Mouse (Mus musculus): ENCODE results near the gene Ttc7. TPM values are rescaled to one million over a fixed set of nuclear protein-coding genes. Genes with fewer than 3 reads are reported as not detected.
A peak's percentile ranks its signal among the peaks of the same experiment; 100 is the strongest.

Ttc7 gene
- polyA plus RNA-seq, 1 experiment from 2014 or later, result 14.3 TPM

GRCm38 (mm10) chr17:87314530-87314946 lies 31.9 kb downstream of the Ttc7 start:
- H3K4me3 ChIP-seq (ENCODE audit: low read depth, low read length), result no peak overlapping the region
- H3K27me3 ChIP-seq (replicated peaks; ENCODE audit: control insufficient read depth, insufficient read depth, low read length), result no peaks in the 10 kb centered on the region
- DNase-seq (ENCODE audit: low spot score) (no peak), ATAC-seq (replicated peaks; ENCODE audit: low FRiP score) (peak; percentile 62)
- no peak overlapping the region for H3K4me2 ChIP-seq
- H3K36me3 ChIP-seq (ENCODE audit: control insufficient read depth, insufficient read depth, low read length), result no peaks in the 10 kb centered on the region
- no peak overlapping the region for H3K9ac ChIP-seq (ENCODE audit: low read depth, low read length)
- no peaks in the 10 kb centered on the region for H3K9me3 ChIP-seq (ENCODE audit: control insufficient read depth, low read length)
- WGBS, result 61% methylated on average over 5 of the region's 5 CpGs
- peaks cover 13% of the 10 kb centered on the region for H3K4me1 ChIP-seq (replicated peaks; ENCODE audit: control insufficient read depth, insufficient read depth, low read length)
- H3K27ac ChIP-seq (ENCODE audit: low read depth, low read length), result no peak overlapping the region

GRCm38 (mm10) chr17:87315021-87315531 lies 32.4 kb downstream of the Ttc7 start:
- DNase-seq (ENCODE audit: low spot score) (peak; percentile 82), ATAC-seq (replicated peaks; ENCODE audit: low FRiP score) (peak; percentile 40)
- Histone ChIP-seq H3K27me3 (replicated peaks; ENCODE audit: control insufficient read depth, insufficient read depth, low read length) (no peaks in the 10 kb centered on the region), H3K9me3 (ENCODE audit: control insufficient read depth, low read length) (no peaks in the 10 kb centered on the region), H3K4me1 (replicated peaks; ENCODE audit: control insufficient read depth, insufficient read depth, low read length) (peaks cover 13% of the 10 kb centered on the region), H3K9ac (ENCODE audit: low read depth, low read length) (no peak overlapping the region), H3K4me2 (peak overlapping the region; percentile 1; the same call in 1 of the 2 replicates), H3K4me3 (ENCODE audit: low read depth, low read length) (no peak overlapping the region), H3K36me3 (ENCODE audit: control insufficient read depth, insufficient read depth, low read length) (no peaks in the 10 kb centered on the region), H3K27ac (ENCODE audit: low read depth, low read length) (no peak overlapping the region)
- WGBS, result 7% methylated on average over 9 of the region's 9 CpGs

DNA sequence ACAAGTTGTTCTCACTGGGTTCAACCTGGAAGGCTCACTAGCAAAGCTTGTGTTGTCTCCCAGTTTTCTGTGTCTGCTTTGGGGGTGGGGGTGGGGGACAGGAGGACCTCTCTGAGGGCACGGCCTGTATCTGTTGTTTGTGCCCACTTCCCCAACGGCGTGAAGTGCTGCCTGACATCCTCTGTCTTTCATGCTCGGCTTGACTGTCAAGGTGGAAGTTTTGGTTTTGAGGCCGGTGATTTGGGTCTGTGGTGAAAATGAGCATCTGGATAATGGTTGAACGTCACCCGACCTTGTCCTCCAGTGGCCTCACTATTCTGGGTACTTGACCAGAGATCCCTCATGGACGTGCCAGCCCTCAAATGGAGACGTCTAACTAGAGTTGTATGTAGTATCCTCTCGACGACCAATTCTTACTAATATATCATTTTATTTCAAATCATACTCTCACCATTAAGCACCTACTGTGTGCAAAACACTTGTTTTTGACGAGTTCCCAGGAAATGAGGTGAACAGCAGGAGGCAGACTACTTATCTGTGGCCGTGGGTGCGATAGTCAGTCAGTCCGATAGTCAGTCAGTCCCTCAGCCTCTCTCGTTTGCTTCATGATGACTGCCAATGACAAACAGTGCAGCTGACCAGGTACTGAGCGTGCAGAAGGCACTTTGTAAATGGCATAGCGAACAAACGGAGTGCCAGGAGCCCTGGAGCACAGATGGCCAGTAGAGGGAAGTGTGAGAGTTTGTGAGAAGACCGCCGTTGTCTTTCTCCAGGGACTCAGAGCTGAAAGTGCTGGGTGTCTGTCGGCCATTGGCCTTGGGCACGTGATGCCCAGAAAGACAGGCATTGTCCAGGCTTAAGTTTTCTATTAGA lies 33.4 kb downstream of the Ttc7 start:
- no peak overlapping the region for H3K4me2 ChIP-seq
- ATAC-seq (replicated peaks; ENCODE audit: low FRiP score) (no peak), DNase-seq (ENCODE audit: low spot score) (no peak)
- no peak overlapping the region for H3K4me3 ChIP-seq (ENCODE audit: low read depth, low read length)
- no peaks in the 10 kb centered on the region for H3K27me3 ChIP-seq (replicated peaks; ENCODE audit: control insufficient read depth, insufficient read depth, low read length)
- H3K27ac ChIP-seq (ENCODE audit: low read depth, low read length), result peak overlapping the region; percentile 54; the same call in 1 of the 2 replicates
- no peaks in the 10 kb centered on the region for H3K9me3 ChIP-seq (ENCODE audit: control insufficient read depth, low read length)
- peaks cover 13% of the 10 kb centered on the region for H3K4me1 ChIP-seq (replicated peaks; ENCODE audit: control insufficient read depth, insufficient read depth, low read length)
- 69% methylated on average over 23 of the region's 23 CpGs for WGBS
- H3K36me3 ChIP-seq (ENCODE audit: control insufficient read depth, insufficient read depth, low read length), result no peaks in the 10 kb centered on the region
- no peak overlapping the region for H3K9ac ChIP-seq (ENCODE audit: low read depth, low read length)

- DNase-seq (ENCODE audit: low spot score) (no peak), ATAC-seq (replicated peaks; ENCODE audit: low FRiP score) (0 out of 2 replicates have a peak, but pooled peaks have one; percentile 8)
- H3K9me3 ChIP-seq (ENCODE audit: control insufficient read depth, low read length), result no peaks in the 10 kb centered on the region
- no peaks in the 10 kb centered on the region for H3K36me3 ChIP-seq (ENCODE audit: control insufficient read depth, insufficient read depth, low read length)
- H3K9ac ChIP-seq (ENCODE audit: low read depth, low read length), result no peak overlapping the region
- H3K4me3 ChIP-seq (ENCODE audit: low read depth, low read length), result no peak overlapping the region
- H3K27ac ChIP-seq (ENCODE audit: low read depth, low read length), result peak overlapping the region; percentile 54; the same call in 1 of the 2 replicates
- H3K27me3 ChIP-seq (replicated peaks; ENCODE audit: control insufficient read depth, insufficient read depth, low read length), result no peaks in the 10 kb centered on the region
- peaks cover 13% of the 10 kb centered on the region for H3K4me1 ChIP-seq (replicated peaks; ENCODE audit: control insufficient read depth, insufficient read depth, low read length)
- no peak overlapping the region for H3K4me2 ChIP-seq
- WGBS, result 57% methylated on average over 6 of the region's 6 CpGs
Measured at GRCm38 (mm10) chr17:87317271-87317670, 34.6 kb downstream of the Ttc7 start.

DNA sequence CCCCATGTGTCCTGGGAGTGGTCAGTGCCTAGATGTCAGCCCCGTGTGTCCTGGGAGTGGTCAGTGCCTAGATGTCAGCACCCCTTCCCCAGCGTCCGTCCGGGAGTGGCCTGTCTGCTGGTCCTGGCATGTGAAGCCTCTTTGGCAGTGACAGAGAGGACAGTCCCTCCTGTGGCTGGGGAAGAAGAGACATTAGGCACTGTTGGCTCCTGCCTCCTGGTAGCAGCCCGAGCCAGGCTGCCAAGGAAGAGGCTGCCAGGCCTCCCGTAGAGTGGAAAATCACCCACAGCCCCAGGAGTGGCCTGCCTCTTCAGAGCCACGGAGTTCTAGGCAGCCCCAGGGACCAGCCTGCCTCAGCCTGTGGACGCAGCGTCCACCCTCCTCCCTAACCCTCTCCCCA lies 35.3 kb downstream of the Ttc7 start:
- Histone ChIP-seq H3K27ac (ENCODE audit: low read depth, low read length) (peak overlapping the region; percentile 46; the same call in 1 of the 2 replicates), H3K9me3 (ENCODE audit: control insufficient read depth, low read length) (no peaks in the 10 kb centered on the region), H3K9ac (ENCODE audit: low read depth, low read length) (no peak overlapping the region), H3K4me3 (ENCODE audit: low read depth, low read length) (no peak overlapping the region), H3K27me3 (replicated peaks; ENCODE audit: control insufficient read depth, insufficient read depth, low read length) (no peaks in the 10 kb centered on the region), H3K36me3 (ENCODE audit: control insufficient read depth, insufficient read depth, low read length) (no peaks in the 10 kb centered on the region), H3K4me2 (no peak overlapping the region), H3K4me1 (replicated peaks; ENCODE audit: control insufficient read depth, insufficient read depth, low read length) (peaks cover 9% of the 10 kb centered on the region)
- ATAC-seq (replicated peaks; ENCODE audit: low FRiP score) (no peak), DNase-seq (ENCODE audit: low spot score) (no peak)
- 74% methylated on average over 9 of the region's 9 CpGs for WGBS

DNA sequence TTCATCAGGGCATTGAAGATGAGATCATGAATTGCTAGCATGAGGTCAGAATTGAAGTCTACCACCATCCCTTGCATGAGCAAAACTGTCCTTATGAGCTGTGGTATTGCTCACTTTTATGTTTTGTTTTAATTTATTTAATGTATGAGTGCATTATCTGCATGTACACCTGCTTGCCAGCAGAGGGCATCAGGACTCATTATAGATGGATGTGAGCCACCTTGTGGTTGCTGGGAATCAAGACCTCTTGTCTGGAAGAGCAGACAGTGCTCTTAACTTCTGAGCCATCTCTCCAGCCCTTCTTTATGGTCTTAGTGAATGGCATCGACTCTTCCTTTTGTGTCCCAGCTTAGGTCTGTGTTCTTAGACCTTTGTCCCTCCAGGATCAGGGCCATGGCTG lies 39.0 kb downstream of the Ttc7 start:
- DNase-seq (ENCODE audit: low spot score) (no peak), ATAC-seq (replicated peaks; ENCODE audit: low FRiP score) (no peak)
- H3K4me1 ChIP-seq (replicated peaks; ENCODE audit: control insufficient read depth, insufficient read depth, low read length), result peaks cover 3% of the 10 kb centered on the region

DNA sequence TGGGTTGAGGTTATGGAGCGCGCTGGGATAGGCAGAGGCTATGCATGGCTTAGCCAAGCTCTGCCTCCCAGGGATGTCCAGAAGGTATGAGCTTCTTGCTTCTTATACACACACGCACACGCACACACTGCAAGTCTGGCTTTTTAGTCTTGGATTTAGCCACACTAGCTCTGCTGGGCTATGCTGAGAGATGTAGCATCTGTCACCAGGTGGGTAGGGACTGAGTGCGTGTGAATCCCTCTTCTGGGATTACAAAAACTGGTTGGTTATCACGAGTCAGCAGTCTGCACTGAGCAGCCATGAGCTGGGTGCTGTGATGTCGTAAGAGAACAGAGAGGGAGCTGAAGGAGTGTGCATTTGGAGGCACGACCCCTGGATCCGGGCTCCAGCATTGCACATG lies 40.5 kb downstream of the Ttc7 start:
- DNase-seq (ENCODE audit: low spot score) (no peak), ATAC-seq (replicated peaks; ENCODE audit: low FRiP score) (no peak)
- no peak overlapping the region for H3K4me3 ChIP-seq (ENCODE audit: low read depth, low read length)
- WGBS, result 86% methylated on average over 9 of the region's 9 CpGs
- H3K4me2 ChIP-seq, result no peak overlapping the region
- no peak overlapping the region for H3K27ac ChIP-seq (ENCODE audit: low read depth, low read length)
- no peaks in the 10 kb centered on the region for H3K9me3 ChIP-seq (ENCODE audit: control insufficient read depth, low read length)
- H3K9ac ChIP-seq (ENCODE audit: low read depth, low read length), result no peak overlapping the region
- peaks cover 3% of the 10 kb centered on the region for H3K4me1 ChIP-seq (replicated peaks; ENCODE audit: control insufficient read depth, insufficient read depth, low read length)
- H3K27me3 ChIP-seq (replicated peaks; ENCODE audit: control insufficient read depth, insufficient read depth, low read length), result no peaks in the 10 kb centered on the region
- H3K36me3 ChIP-seq (ENCODE audit: control insufficient read depth, insufficient read depth, low read length), result no peaks in the 10 kb centered on the region

More for the DNA sequence above, 39.0 kb downstream of the Ttc7 start:
- H3K4me2 ChIP-seq, result no peak overlapping the region
- H3K4me3 ChIP-seq (ENCODE audit: low read depth, low read length), result no peak overlapping the region
- H3K27me3 ChIP-seq (replicated peaks; ENCODE audit: control insufficient read depth, insufficient read depth, low read length), result no peaks in the 10 kb centered on the region
- H3K9ac ChIP-seq (ENCODE audit: low read depth, low read length), result no peak overlapping the region
- no peaks in the 10 kb centered on the region for H3K9me3 ChIP-seq (ENCODE audit: control insufficient read depth, low read length)
- no peaks in the 10 kb centered on the region for H3K36me3 ChIP-seq (ENCODE audit: control insufficient read depth, insufficient read depth, low read length)
- 86% methylated on average over 1 of the region's 1 CpGs for WGBS
- no peak overlapping the region for H3K27ac ChIP-seq (ENCODE audit: low read depth, low read length)

- DNase-seq (ENCODE audit: low spot score) (no peak), ATAC-seq (replicated peaks; ENCODE audit: low FRiP score) (no peak)
- Histone ChIP-seq H3K4me1 (replicated peaks; ENCODE audit: control insufficient read depth, insufficient read depth, low read length) (peaks cover 6% of the 10 kb centered on the region), H3K27me3 (replicated peaks; ENCODE audit: control insufficient read depth, insufficient read depth, low read length) (no peaks in the 10 kb centered on the region), H3K4me2 (no peak overlapping the region), H3K4me3 (ENCODE audit: low read depth, low read length) (no peak overlapping the region), H3K36me3 (ENCODE audit: control insufficient read depth, insufficient read depth, low read length) (no peaks in the 10 kb centered on the region), H3K9me3 (ENCODE audit: control insufficient read depth, low read length) (no peaks in the 10 kb centered on the region), H3K27ac (ENCODE audit: low read depth, low read length) (no peak overlapping the region), H3K9ac (ENCODE audit: low read depth, low read length) (no peak overlapping the region)
- WGBS, result 69% methylated on average over 15 of the region's 15 CpGs
Measured at GRCm38 (mm10) chr17:87325501-87325900, 42.8 kb downstream of the Ttc7 start.

Measured in liver, embryonic 11.5 days (tissue).